Mouse (Mus musculus) left cerebral cortex, adult 6 months (tissue): ENCODE results near the gene Scgb1b18. TPM values are rescaled to one million over a fixed set of nuclear protein-coding genes. Genes with fewer than 3 reads are reported as not detected.

Experiments
- long read RNA-seq, 2 experiments: library from polyadenylated mRNA; unstranded; transcript quantifications; one replicate each; pipeline ENCODE4 v2.0.0; 2019 to 2020
- polyA plus RNA-seq: library from polyadenylated mRNA; unstranded; fragments of <200 nt; fragmentation: Nextera tagmentation; gene quantifications from 2 replicates; pipeline ENCODE4 v1.2.3, GENCODE M21; 2021

The Scgb1b18 gene
- not detected in 2 replicates for polyA plus RNA-seq
- long read RNA-seq, experiment 1: 0 reads
- long read RNA-seq, experiment 2: 0 reads

GRCm38 (mm10) chr7:33185268-33185667 is at the start of gene Scgb1b18:
TSS of gene Scgb1b18 (plus strand) at chr7:33185568.

GRCm38 (mm10) chr7:33173764-33174163 is 11.6 kb upstream of the Scgb1b18 start, which contains the start of gene Scgb2b18:
TSS of gene Scgb2b18 (minus strand) at chr7:33173864.

Other genes with a start within 250 kb of the Scgb1b18 start
- gene Scgb2b17, start 129.0 kb upstream of the Scgb1b18 start, polyA plus RNA-seq: not detected in 2 replicates
- not detected in 2 replicates for gene Scgb1b17, start 122.1 kb upstream of the Scgb1b18 start, polyA plus RNA-seq
- gene Scgb2b18, start 11.7 kb upstream of the Scgb1b18 start, polyA plus RNA-seq: not detected in 2 replicates
- not detected in 2 replicates for gene Scgb2b19, start 94.8 kb downstream of the Scgb1b18 start, polyA plus RNA-seq
- gene Scgb1b19, start 101.7 kb downstream of the Scgb1b18 start, polyA plus RNA-seq: not detected in 2 replicates
- gene Scgb2b20, start 180.8 kb downstream of the Scgb1b18 start, polyA plus RNA-seq: not detected in 2 replicates
- gene Scgb1b20, start 187.7 kb downstream of the Scgb1b18 start, polyA plus RNA-seq: not detected in 2 replicates